Comparison of ENCODE assay signal across 15 mouse cellular contexts in the genomic region with DNA sequence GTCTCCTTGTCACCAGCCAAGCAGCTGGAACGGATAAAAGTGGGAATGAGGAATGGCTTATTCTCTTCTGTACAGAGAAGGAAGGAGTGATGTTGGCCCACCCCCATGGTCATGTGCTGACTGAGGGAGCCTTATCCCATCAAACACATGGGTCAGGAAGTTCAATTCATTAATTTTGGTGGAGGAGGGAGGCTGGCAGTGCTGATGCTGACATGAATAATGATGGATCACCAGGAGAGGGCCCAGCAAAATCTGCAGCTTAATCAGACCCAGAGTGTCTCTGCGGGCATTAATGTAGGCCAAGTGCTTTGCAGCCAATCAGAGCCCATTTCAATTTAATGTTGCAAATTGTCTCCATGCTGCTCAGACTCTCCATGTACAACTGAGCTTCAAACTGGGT.
DNase-seq lines count a peak whose midpoint lies in the region; ATAC-seq and TF ChIP-seq lines count a peak whose summit lies in the region.
"Had no signal": no experiment of that assay in that cellular context is flagged by ENCODE, and none has a peak within 500 bp of the region (broad histone marks: within the 10 kb centered on the region; RNA-seq: fewer than 3 reads in every experiment).

No protein-coding gene starts in this region.

- no peak for TF ChIP-seq CTCF in stomach, postnatal 0 days (IDR thresholded peaks at IDR 0.05; ENCODE audit: low read depth)

- no peaks in the 10 kb centered on the region for H3K36me3 ChIP-seq in stomach, embryonic 14.5 days (ENCODE audit: control insufficient read depth, insufficient read depth, low read length)
- no peaks in the 10 kb centered on the region for H3K36me3 ChIP-seq in stomach, postnatal 0 days (ENCODE audit: control insufficient read depth, insufficient read depth, low read length)
- no peaks in the 10 kb centered on the region for H3K36me3 ChIP-seq in hindbrain, embryonic 10.5 days
- H3K36me3 ChIP-seq: liver, embryonic 15.5 days had no signal

- no peaks in the 10 kb centered on the region for H3K27me3 ChIP-seq in stomach, embryonic 14.5 days (ENCODE audit: control insufficient read depth, insufficient read depth, low read length)
- no peaks in the 10 kb centered on the region for H3K27me3 ChIP-seq in stomach, postnatal 0 days (ENCODE audit: control insufficient read depth, insufficient read depth, low read length)
- no peaks in the 10 kb centered on the region for H3K27me3 ChIP-seq in hindbrain, embryonic 10.5 days (ENCODE audit: insufficient read depth, poor library complexity, severe bottlenecking)
- H3K27me3 ChIP-seq: liver, embryonic 15.5 days had no signal

- 31% methylated on average over 2 of the region's 2 CpGs for WGBS in stomach, embryonic 14.5 days
- 50% methylated on average over 2 of the region's 2 CpGs for WGBS in stomach, postnatal 0 days
- WGBS in hindbrain, embryonic 10.5 days = 63% methylated on average over 2 of the region's 2 CpGs

- no peak for DNase-seq in stomach, postnatal 0 days (ENCODE audit: low spot score)
- DNase-seq in hindbrain, embryonic 10.5 days (ENCODE audit: low spot score) = peak; percentile 23
- peak; percentile 45 for DNase-seq in mesoderm, embryonic 11.5 days (ENCODE audit: low read depth, low spot score)
- no peak for DNase-seq in MN1 (ENCODE audit: low spot score)
- DNase-seq in urinary bladder, adult 2 months (ENCODE audit: low spot score) = no peak
- DNase-seq in left cerebral cortex, postnatal 14 days (ENCODE audit: low spot score in 2 of 2) = no peak
- DNase-seq: adrenal gland, postnatal 14 days; heart, adult 18-20 months; heart, postnatal 14 days; kidney, postnatal 14 days had no signal

- no peak for TF ChIP-seq EP300 in stomach, postnatal 0 days (optimal IDR thresholded peaks at IDR 0.05)

- no peaks in the 10 kb centered on the region for H3K4me1 ChIP-seq in stomach, embryonic 14.5 days (ENCODE audit: control insufficient read depth, insufficient read depth, low read length)
- H3K4me1 ChIP-seq in stomach, postnatal 0 days (replicated peaks; ENCODE audit: control insufficient read depth, insufficient read depth) = no peaks in the 10 kb centered on the region
- H3K4me1 ChIP-seq in hindbrain, embryonic 10.5 days (replicated peaks) = no peaks in the 10 kb centered on the region
- H3K4me1 ChIP-seq: liver, embryonic 15.5 days had no signal

- H3K9me3 ChIP-seq in stomach, embryonic 14.5 days (ENCODE audit: control insufficient read depth, low read depth, low read length) = no peaks in the 10 kb centered on the region
- no peaks in the 10 kb centered on the region for H3K9me3 ChIP-seq in stomach, postnatal 0 days (ENCODE audit: control insufficient read depth, low read length)
- no peaks in the 10 kb centered on the region for H3K9me3 ChIP-seq in hindbrain, embryonic 10.5 days
- H3K9me3 ChIP-seq: liver, embryonic 15.5 days had no signal

- H3K27ac ChIP-seq in stomach, embryonic 14.5 days (ENCODE audit: low read length) = no peak overlapping the region
- H3K27ac ChIP-seq in stomach, postnatal 0 days (replicated peaks) = no peak overlapping the region
- H3K27ac ChIP-seq in hindbrain, embryonic 10.5 days = no peak overlapping the region
- H3K27ac ChIP-seq: liver, embryonic 15.5 days; macrophage had no signal

- H3K4me2 ChIP-seq in stomach, embryonic 14.5 days (replicated peaks; ENCODE audit: low read depth, low read length) = no peak overlapping the region
- H3K4me2 ChIP-seq in stomach, postnatal 0 days (replicated peaks; ENCODE audit: low read depth) = no peak overlapping the region
- H3K4me2 ChIP-seq: liver, embryonic 15.5 days had no signal

- peak; percentile 18; the same call in 1 of the 2 replicates for ATAC-seq in stomach, embryonic 14.5 days (ENCODE audit: insufficient number of reproducible peaks, insufficient read depth, low FRiP score, low read depth)
- no peak for ATAC-seq in stomach, postnatal 0 days (ENCODE audit: low FRiP score, low TSS enrichment)
- no peak for ATAC-seq in megakaryocyte, adult 5-6 weeks (ENCODE audit: poor library complexity, severe bottlenecking)
- ATAC-seq: CD4-positive, CD25-positive, alpha-beta regulatory T cell, adult 4 months had no signal

- intact Hi-C loops in left cerebral cortex, postnatal 14 days (cut with DNase I) = no loop called here

- H3K4me3 ChIP-seq in stomach, embryonic 14.5 days (ENCODE audit: low read depth, low read length) = no peak overlapping the region
- no peak overlapping the region for H3K4me3 ChIP-seq in stomach, postnatal 0 days (ENCODE audit: low read depth, low read length)
- H3K4me3 ChIP-seq in hindbrain, embryonic 10.5 days = no peak overlapping the region
- H3K4me3 ChIP-seq: liver, embryonic 15.5 days had no signal

- H3K9ac ChIP-seq in stomach, embryonic 14.5 days (replicated peaks; ENCODE audit: low read depth, low read length) = no peak overlapping the region
- no peak overlapping the region for H3K9ac ChIP-seq in stomach, postnatal 0 days (ENCODE audit: low read length)
- H3K9ac ChIP-seq: liver, embryonic 15.5 days had no signal

Comparison
In these comparisons a context has a peak if more than half of its experiments do, and no peak if none do; other contexts are left out.
1. DNase-seq: peak in hindbrain, embryonic 10.5 days (single experiment) and mesoderm, embryonic 11.5 days (single experiment); none in stomach, postnatal 0 days (single experiment), MN1 (single experiment), urinary bladder, adult 2 months (single experiment) and left cerebral cortex, postnatal 14 days (0 of 2).